Mouse (Mus musculus): ENCODE data around the gene Sema3e.

The Sema3e gene

DNA sequence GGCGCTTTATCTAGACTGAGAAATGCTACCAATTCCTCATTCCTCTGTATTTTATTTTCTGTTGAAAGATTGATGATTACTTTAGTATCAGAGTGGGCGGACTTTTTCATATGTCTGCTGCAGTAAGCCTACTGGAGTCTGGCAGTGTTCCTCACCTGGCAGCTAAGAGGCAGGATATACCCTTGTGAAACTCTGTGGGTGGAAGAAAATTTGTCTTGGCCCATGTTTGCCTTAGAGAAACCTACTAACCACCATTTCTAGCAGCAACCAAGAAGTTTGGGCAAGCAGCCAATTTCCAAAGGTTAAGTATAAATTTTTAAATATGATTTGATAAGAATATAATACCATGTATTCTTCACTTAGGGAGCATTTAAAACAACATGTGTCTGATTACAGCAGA, 63.0 kb downstream of the Sema3e start:
- DNase-seq = no peak

DNA sequence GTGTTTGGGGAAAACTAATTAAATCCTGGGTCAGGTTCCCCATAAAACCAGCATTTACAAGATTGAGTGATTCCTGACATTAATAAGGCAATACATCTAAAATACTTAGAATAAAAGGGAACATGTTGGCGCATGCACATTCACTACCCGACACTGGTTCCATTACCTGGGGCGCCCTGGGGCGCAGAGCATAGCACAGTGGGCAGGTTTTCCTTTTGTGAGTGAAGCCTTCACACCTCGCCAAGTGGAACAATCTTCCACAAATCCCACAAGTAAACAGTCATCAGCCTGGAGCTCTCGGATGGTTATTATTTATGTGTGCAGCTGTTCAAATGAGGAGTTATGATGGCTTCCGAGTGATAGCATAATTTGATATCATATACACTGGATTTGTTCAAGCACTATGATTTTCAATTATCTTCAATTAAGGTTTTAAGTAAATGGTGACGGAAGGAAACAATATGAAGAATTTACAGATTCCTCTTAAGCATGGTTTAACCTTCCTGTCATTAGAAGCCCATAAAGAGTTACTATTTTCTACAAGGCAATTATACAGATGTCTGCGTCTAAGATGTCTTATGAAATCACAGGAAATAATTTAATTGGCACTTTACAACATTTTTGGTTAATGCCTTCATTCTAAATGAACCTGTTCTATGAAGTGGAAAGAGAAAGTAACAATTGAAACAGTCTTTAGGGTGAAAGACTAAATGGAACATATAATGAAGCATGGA, 65.0 kb downstream of the Sema3e start:
- no peak for DNase-seq

DNA sequence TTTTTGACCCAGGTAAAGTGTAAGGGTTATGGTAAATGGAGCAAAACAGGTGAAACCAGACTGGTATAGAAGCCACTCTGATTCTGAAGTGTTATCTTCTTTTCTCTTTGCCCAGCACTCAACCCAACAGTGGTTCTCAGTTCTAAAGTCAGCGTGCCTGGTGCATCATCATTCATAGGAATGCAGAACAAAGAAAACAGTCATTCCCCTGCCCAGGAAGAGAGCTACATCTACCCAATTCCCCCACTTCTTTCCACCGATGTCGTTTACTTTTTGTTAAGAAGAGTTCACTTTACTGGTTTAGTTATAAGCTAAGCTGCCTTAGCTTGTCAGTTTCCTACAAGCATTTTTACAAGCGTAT, 65.5 kb downstream of the Sema3e start:
- DNase-seq = no peak

DNA sequence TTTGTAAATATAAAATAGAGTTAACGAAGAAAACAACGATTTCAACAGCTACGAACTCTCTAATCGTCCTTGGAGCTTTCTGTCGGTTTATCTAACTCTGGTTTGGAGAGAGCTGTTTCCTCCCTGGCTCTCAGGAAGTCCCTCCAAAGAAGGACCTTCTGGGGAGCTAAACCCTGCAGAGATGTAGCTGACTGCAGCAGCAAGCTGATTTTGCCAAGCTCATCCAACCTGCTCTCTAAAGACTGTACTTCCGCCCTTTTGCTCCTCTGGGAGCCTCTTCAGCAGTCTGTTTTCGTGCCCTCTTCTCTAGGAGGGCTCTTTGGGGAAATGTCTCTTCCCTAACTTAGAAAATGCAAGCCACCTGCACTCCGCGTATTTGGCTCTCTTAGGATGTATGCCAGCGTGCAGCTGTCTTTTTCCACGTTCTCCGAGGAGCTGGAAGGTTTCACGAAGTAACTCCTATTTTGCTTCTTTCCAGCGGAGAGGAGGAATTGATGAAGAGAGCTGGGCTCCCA, 67.2 kb downstream of the Sema3e start:
- DNase-seq = no peak

DNA sequence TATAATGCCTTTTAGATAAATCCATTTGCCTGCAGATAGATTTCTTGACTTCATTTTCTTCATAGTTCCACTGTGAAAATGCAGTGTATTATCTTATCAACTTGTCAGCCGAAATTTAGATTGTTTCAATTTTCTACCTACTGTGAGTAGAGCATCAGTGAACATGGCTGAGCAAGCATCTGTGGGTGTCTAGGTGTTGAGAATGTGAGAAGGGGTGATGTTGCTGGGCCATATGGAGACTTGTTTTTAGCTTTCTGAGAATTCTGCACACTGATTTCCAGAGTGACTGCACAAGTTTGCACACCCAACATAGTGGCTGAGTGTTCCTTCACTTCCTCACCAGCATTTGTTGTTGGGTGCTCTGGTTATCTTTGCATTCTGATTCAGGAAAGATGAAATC, 71.1 kb downstream of the Sema3e start:
- no peak for DNase-seq

DNA sequence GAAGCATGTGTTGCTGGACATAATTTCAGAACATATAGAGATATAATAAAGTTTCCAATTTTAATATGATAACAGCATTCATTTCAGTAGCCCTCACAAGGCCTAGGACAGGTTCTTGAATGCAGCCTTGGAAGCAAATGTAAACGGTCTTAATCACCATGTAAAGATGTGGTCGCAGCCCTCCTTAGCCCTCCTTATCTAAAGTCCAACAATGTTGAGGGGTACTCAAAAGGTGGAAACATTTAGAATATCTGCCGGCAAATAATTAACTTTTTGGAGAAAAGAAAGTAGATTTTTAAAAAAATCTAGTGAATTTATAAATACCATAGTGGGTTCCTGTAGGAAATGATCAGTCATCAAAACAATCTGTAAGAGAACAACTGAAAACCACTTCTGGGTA, 73.6 kb downstream of the Sema3e start:
- no peak for DNase-seq

DNA sequence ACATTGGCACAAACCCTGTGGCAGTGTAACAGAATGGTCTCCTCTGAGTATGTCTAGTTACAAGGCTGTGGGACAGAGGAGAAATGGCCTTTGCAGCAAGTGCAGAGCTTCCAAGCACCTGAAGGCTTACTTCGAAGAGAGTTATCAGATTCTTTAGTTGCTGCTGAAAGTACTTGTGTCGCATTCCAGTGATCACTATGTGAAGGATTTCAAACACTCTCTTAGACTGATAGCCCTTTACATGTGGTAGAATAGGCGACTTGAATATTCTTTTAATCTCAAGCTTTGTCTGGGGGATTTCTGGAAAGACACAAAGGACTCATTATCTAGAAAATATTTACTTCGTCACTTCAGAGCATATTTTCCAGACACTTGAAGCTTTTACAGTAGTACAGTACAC, 82.3 kb downstream of the Sema3e start:
- DNase-seq = no peak

DNA sequence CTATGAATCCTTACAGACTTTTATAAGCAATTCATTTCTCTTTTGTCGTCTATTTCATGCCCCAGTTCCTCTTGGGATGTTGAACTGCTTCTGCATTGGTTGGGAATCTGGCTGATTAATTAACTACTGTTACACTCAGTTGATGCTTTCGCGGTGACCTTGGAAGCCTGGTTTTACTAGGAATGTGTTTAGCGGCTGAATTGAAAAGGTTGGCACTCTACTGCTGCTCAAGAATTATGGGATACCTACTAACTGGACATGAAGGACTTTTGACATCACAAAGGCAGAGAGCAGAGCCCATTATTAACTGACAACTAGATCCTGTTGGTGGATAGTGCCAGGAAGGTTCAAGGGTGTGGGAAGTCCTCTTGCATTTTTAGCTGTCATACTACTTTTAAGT, 83.9 kb downstream of the Sema3e start:
- DNase-seq = no peak

DNA sequence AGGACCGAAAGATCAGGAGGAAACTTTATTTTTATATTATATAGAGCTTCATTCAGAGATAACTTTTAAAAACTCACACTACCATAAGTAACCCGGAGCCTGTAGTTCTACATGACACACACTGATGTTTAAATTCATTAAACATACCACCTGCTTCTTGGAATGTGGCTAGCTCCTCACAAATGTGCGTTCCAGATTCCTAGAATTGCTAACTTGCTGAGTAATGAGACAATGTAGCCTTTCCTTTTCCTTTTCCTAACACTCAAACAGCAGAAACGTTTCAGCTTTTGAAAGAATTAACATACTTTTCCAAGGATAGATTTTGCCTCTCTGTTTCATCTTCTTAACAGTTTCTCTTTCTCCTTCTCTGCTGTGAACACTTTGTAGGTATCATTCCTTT, 86.3 kb downstream of the Sema3e start:
- DNase-seq = no peak

DNA sequence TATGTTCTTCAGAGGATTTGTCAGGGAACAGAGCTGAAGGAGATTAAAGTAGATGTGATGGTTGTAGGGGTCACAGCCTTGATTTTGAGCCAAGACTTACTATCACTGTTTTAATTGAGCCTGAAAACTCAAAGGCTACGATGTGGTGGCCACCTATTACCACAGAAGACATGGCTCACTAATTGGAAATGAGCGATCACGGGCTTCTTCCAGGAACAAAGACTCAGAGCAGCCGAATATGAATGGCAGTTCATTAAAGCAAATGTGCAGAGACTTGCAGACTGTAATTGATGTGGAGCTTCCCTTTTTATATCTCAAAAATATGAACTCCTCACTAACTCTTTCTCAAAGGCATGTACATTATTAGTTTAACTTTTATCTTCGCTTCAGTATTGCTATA, 96.8 kb downstream of the Sema3e start:
- no peak for DNase-seq

DNA sequence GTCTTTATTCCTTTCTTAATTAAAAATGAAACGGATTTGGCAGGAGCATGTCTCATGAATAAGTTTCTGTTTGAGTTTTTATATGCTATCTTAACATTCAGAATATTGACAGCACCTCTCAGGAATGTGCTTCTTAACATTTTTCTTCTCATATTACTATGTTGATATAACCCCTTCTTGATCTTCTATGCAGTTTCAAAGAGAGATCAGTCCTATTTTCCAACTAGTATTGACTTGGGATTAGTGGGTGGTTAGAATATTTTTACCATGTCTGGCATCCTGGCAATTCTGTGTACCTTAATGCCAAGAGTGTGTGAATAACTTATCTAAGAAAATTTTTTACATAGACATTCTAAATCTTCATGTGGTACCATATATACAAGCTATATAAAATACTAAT, 101.5 kb downstream of the Sema3e start:
- DNase-seq = no peak

DNA sequence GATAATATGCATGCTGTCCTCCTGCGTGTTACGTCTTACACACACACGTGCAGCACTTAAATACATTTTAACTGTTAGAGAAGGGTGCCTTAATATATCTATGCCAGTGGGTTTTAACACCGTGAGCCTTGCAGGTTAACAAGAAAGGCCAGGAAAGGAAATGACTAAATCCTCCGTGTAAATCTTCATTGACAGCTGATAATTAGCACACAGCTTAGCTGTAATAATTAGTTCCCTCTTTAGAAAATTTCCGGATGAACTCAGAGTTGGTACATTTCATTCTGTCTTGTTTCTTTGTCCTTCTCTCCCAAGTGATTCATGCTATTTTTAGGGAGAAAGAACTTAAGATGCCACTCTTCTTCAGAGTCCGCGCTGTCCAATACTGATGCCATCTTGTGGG, 110.9 kb downstream of the Sema3e start:
- DNase-seq = no peak

DNA sequence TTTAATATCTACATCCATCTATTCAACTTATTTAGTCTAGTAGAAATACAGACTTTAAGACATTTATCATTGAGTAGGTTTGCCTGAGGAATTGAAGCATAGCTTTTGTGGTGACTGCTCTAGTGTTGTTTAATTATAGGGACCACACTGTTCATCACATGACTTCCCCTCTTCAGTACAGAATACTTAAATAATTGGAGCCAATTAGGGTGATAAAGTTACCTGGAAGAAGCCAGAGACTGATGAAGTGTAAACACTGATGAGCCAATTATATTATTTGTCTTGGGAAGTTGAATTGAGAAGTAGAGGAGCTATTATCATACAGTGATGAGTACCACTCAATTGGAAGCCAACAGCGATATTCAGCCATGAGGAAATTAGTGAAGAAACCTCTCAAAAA, 113.6 kb downstream of the Sema3e start:
- no peak for DNase-seq

DNA sequence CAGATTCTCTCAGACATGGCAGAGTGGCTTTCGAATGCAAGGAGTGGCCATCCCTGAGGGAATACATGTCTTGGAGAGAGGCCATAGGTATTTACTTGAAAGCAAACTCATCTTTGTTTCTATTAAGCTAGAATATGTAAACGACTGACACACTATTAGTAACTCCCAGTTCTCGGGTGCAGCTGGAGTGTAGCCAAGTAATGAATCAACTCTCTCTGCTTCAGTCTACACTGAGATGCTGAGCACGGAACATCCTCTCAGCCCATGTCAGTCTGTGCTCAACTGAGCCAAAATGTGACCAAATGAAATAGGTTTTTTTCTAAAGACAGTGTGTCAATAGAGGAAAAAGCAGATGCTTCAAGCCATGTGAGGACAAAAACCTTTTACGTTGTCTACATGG, 137.5 kb downstream of the Sema3e start:
- no peak for DNase-seq

DNA sequence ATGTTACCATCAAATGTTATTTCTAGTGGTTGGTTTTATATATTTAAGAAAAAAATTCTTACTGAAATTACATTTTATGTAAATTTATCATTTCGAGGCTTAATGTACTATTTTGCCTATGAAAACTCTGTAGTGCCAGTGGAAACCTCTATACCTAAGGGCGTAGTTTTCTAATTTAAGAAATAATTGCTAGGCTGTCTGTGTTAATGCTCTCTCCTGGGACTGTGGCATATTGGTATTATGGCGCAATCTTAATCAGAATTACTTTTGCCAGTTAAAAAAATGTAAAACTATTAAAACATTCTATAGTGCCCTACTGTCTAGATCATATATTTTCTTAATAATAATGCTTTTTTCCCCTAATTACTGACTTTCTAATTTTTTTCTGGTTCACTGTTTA, 138.2 kb downstream of the Sema3e start:
- no peak for DNase-seq

DNA sequence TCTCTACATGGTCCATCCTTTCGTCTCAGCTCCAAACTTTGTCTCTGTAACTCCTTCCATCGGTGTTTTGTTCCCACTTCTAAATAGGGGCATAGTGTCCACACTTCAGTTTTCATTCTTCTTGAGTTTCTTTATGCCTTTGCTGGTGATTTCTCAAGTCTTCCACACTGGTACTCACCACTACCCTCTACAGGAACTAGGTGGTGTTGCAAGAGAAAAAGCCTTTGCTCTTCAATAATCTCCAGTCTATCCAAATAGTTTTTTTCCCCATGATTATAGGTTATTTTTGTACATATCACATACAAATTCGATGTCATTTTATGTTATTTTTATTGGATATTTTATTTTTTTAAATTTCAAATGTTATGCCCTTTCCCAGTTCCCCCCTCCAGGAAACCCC, 142.7 kb downstream of the Sema3e start:
- DNase-seq = no peak

DNA sequence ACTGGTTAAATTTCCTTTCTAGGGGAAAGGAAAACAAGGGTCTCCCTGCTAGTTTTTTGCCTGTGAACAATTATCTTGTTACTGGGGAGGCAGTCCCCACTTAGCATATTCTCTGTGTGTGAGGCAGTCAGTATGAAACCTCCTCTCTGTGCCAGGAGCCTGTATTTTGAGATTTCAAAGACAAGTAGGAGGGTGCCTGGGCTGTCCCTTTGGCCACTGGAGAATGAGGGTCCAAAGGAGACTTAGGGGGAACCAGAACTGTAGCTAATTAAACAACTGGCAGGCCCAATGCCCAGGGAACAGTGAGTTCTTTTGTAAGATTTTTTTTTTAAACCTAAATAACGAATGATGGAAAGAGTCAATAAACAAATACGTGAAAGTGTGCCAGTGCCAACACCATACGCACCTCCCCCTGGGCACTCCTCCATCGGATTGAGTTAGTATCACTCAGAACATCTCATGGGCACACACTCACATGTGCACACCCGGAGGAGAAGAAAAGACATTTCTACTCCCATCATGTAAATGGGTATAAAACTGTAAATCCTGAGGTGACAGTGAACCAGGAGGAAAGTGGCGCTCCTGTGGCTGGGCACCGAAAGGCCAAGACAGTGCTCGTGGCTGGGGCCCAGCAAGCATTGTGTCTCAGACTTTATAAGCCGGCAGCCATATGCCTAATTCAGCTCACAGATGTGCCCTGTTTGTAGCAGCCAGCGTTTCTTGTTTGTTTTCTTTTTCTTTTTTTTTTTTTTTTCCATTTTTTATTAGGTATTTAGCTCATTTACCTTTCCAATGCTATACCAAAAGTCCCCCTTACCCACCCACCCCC, 148.5 kb downstream of the Sema3e start:
- no peak for DNase-seq

DNA sequence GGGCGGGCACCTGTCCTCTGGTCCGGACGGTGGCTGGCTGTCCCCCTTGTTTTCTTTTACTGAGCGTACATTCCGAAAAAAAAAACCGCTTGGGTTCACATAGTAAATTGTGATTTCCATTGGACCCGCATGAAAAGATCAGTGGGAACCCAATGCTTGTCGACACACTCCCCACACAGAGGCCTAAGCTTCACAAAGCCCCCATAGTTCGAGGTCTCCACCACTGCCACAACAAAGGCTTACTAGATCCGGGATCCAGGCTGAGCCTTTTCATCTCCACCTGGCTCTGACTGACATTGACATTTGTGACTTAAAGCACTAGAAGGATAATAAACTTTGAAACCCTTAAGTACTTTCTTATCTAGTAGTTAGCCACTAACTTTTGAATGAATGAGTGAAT, 155.5 kb downstream of the Sema3e start:
- DNase-seq = no peak

DNA sequence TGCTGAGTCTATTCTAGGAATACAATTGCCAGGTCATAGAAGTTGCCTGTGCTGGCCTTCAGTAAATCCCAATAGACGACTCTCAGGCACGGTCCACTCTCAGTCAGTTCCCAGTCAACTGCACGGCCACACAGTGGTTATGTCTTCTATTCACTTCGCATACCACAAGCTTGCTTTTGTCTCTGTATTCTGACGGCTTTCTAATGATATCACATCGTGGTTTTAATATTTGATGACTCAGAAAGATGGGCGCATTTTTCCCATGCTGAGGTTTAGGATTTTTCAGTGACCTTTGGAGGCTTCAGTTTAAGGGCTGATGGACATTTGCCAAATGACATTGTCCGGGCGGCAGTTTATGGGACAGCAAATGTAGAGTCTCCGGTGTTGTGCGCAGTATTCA, 157.1 kb downstream of the Sema3e start:
- DNase-seq = no peak

DNA sequence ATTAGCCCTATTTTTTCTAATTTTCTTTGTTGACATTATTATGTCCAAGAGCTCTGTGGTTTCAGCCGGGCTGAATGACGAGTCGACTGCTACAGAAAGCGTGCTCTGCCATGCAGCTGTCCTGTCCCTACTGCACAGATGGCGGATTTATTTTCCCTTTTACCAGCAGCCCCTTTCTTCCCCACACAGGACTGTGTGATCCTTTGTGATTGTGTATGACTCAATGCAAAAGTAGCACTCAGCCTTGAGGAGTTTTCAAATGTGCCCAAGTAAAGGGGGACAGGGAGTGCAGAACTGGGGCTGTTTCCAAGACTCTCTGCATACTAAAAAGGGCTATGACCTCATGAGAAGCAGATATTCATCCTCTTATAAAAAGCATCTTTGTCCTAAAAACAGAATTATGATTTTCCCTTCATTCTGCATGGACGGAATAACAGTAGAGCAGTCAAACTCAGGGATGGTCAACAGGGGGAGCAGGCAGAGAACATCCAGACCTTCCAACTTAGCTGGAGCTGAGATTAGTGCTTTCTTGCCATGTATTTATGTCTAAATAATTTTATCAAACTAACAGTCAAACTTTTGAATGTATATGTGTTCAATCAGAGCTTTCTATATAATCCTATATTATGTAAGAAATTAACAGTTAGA, 170.2 kb downstream of the Sema3e start:
- DNase-seq = no peak

DNA sequence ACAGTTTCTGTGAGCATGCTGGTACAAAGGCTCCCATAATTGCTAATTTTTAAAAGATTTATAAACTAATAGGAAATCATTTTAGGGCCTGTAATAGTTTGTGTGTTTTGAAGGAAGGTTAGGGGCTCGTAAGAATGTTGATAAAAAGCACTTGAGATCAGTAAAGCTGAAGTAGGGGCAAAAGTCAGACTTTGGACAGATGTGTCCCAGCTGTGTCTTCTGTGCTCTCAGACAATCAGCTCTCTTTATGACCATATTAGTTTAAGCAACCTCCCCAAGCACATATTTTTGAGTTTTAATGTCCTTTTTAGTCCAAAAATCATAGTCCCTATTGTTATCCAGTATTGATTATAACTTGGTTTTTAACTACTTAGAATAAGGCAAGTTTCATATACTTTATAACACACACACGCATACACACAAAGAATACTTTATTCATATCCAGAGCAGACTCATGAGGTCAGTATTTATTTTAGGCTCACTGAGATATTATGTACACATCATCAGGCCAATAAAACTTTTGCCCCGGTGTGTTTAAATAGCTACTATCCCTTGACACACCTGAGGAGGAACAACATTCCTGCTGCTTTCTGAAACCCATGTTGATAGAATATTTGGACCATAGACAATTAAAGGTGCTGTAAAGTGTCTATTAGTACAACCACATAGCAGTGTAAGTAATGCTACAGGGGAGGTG, 173.4 kb downstream of the Sema3e start:
- no peak for DNase-seq

DNA sequence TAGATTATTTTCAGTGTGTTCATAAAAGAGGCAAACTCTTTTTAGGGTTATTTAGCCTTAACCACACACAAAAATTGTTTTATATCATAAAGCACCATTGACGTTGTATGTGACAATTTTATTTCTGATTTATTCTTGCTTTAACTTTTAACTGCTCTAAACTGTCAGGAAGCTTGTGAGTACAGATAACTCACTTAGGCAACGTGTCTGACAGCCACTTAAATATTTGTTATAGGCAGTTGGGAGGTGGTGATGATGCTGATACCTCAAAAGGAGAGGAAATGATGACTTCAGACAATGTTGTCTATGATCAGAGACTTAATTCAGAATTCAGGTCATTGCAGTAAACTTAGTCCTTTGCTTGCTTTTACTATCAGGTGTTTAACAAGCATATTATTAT, 181.7 kb downstream of the Sema3e start:
- no peak for DNase-seq

DNA sequence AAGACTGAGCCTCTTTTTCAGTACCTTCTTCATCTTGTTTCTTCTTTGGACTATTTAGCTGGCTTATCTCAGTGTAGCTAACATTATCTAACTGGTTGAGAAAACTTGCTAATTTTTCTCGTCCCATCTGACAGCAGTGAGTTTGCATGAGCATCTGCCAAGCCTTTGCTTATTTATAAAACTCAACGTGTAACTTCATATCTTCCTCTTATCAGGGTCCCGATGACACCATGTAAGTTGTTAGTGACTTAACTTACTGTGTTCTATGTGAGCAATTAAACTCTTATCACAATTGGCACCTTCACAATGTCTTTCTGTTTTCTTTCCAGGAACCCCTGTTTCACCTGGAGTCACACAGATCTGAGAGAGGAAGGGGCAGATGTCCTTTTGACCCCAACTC, 184.9 kb downstream of the Sema3e start:
- no peak for DNase-seq
